Mouse (Mus musculus) small intestine, adult 2 months (tissue): ENCODE measurements around the gene Rpl10-ps3.

ENCODE experiments used
- CTCF ChIP-seq: fragments of 200-500 bp; IDR thresholded peaks from 2 replicates; pipeline ENCODE4 v1.5.1; 2012; ENCODE audit warnings: low read depth, mild to moderate bottlenecking, control low read depth, inconsistent platforms, low read length, moderate library complexity, mixed read lengths; ENCODE audit not compliant: insufficient replicate concordance, insufficient read length; ENCODE audit errors: extremely low read depth
- POLR2A ChIP-seq: fragments of 200-500 bp; IDR thresholded peaks from 2 replicates; pipeline ENCODE4 v1.6.1; 2012; ENCODE audit warnings: low read depth, mild to moderate bottlenecking, control low read depth, inconsistent platforms, low read length, moderate library complexity

DNA sequence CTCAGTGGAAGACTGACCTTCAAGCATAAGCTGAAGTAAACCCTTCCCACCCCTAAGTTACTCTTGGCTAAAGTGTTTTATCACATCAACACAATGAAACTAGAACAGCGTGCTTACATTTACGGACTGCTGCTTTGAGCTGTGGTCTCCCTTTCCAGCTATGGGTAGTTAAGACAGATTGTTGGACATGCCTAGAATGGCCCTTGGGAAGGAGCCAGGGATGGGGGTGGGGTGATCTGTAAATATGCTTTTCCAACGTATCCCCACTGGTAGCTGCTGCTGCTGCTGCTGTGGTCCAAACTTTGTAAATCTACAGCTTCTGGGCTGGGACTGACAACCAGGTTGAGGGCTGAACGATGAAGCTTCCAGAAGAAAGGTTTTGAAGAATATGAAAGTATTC is 40.8 kb downstream of the Rpl10-ps3 start:
- TF ChIP-seq CTCF (no peak), POLR2A (no peak)
